Mouse (Mus musculus): ENCODE data around the gene Oprl1. TPM values are rescaled to one million over a fixed set of nuclear protein-coding genes. Genes with fewer than 3 reads are reported as not detected.

Gene Oprl1
- not detected in 2 replicates for polyA plus RNA-seq (2012)

GRCm38 (mm10) chr2:181714903-181715326, at the start of gene Oprl1:
Gene Oprl1, plus strand, starts transcription at chr2:181715016.
- TF ChIP-seq GATA1 (IDR thresholded peaks at IDR 0.05; ENCODE audit: low read length) = no peak

GRCm38 (mm10) chr2:181670285-181670912, 44.4 kb upstream of the Oprl1 start:
- TF ChIP-seq GATA1 (IDR thresholded peaks at IDR 0.05; ENCODE audit: low read length) = no peak

GRCm38 (mm10) chr2:181670913-181671311, 43.9 kb upstream of the Oprl1 start:
- TF ChIP-seq GATA1 (IDR thresholded peaks at IDR 0.05; ENCODE audit: low read length) = no peak

GRCm38 (mm10) chr2:181671326-181671725, 43.5 kb upstream of the Oprl1 start, which contains the start of gene Sox18:
Gene Sox18, minus strand, starts transcription at chr2:181671640.
- TF ChIP-seq GATA1 (IDR thresholded peaks at IDR 0.05; ENCODE audit: low read length) = no peak

- TF ChIP-seq GATA1 (IDR thresholded peaks at IDR 0.05; ENCODE audit: low read length) = no peak
Observed at GRCm38 (mm10) chr2:181671984-181672383, 42.8 kb upstream of the Oprl1 start.

GRCm38 (mm10) chr2:181673501-181673900, 41.3 kb upstream of the Oprl1 start:
- TF ChIP-seq GATA1 (IDR thresholded peaks at IDR 0.05; ENCODE audit: low read length) = no peak

- TF ChIP-seq GATA1 (IDR thresholded peaks at IDR 0.05; ENCODE audit: low read length) = no peak
Observed at GRCm38 (mm10) chr2:181674934-181675333, 39.9 kb upstream of the Oprl1 start.

GRCm38 (mm10) chr2:181675454-181675853, 39.4 kb upstream of the Oprl1 start:
- no peak for TF ChIP-seq GATA1 (IDR thresholded peaks at IDR 0.05; ENCODE audit: low read length)

- no peak for TF ChIP-seq GATA1 (IDR thresholded peaks at IDR 0.05; ENCODE audit: low read length)
Observed at GRCm38 (mm10) chr2:181676424-181676823, 38.4 kb upstream of the Oprl1 start.

- no peak for TF ChIP-seq GATA1 (IDR thresholded peaks at IDR 0.05; ENCODE audit: low read length)
Observed at GRCm38 (mm10) chr2:181677096-181677754, 37.6 kb upstream of the Oprl1 start.

- no peak for TF ChIP-seq GATA1 (IDR thresholded peaks at IDR 0.05; ENCODE audit: low read length)
Observed at GRCm38 (mm10) chr2:181677755-181678098, 37.1 kb upstream of the Oprl1 start.

- TF ChIP-seq GATA1 (IDR thresholded peaks at IDR 0.05; ENCODE audit: low read length) = no peak
Observed at GRCm38 (mm10) chr2:181678780-181679179, 36.0 kb upstream of the Oprl1 start.

- TF ChIP-seq GATA1 (IDR thresholded peaks at IDR 0.05; ENCODE audit: low read length) = no peak
Observed at GRCm38 (mm10) chr2:181679951-181680715, 34.7 kb upstream of the Oprl1 start, which contains the start of gene Tcea2. Gene Tcea2, plus strand, starts transcription at chr2:181680310.

GRCm38 (mm10) chr2:181680716-181681117, 34.1 kb upstream of the Oprl1 start:
- TF ChIP-seq GATA1 (IDR thresholded peaks at IDR 0.05; ENCODE audit: low read length) = no peak

- TF ChIP-seq GATA1 (IDR thresholded peaks at IDR 0.05; ENCODE audit: low read length) = no peak
Observed at GRCm38 (mm10) chr2:181681978-181682377, 32.8 kb upstream of the Oprl1 start.

- TF ChIP-seq GATA1 (IDR thresholded peaks at IDR 0.05; ENCODE audit: low read length) = no peak
Observed at GRCm38 (mm10) chr2:181683381-181683780, 31.4 kb upstream of the Oprl1 start.

Data from G1E-ER4 (cell line).